Mouse (Mus musculus) forebrain, embryonic 11.5 days (tissue): Measurements from ENCODE around the gene Zfp36. TPM values are rescaled to one million over a fixed set of nuclear protein-coding genes. Genes with fewer than 3 reads are reported as not detected.

Experiments
- ATAC-seq: fragments of 200-750 bp; cut with Nextera tagmentation; replicated peaks from 2 replicates; pipeline ENCODE4 v1.8.0; 2017; ENCODE audit warnings: moderate TSS enrichment; ENCODE audit not compliant: low FRiP score
- DNase-seq: peaks from one replicate; pipeline ENCODE4 v3.0.0-alpha.2; 2017; ENCODE audit warnings: low spot score
- H3K27ac ChIP-seq: fragments of 300-500 bp; sonication (generic); 2 replicates; pipeline ENCODE4 v1.5.1; 2014; ENCODE audit warnings: low read depth, low read length
- H3K27me3 ChIP-seq: fragments of 300-500 bp; sonication (generic); 2 replicates; pipeline ENCODE4 v1.6.1; 2014; ENCODE audit warnings: mild to moderate bottlenecking, low read length, mixed read lengths; ENCODE audit not compliant: control insufficient read depth, insufficient read depth
- H3K36me3 ChIP-seq: fragments of 300-500 bp; sonication (generic); 2 replicates; pipeline ENCODE4 v1.6.1; 2014; ENCODE audit warnings: mild to moderate bottlenecking, low read length, moderate library complexity, mixed read lengths; ENCODE audit not compliant: control insufficient read depth, insufficient read depth
- H3K4me1 ChIP-seq: fragments of 300-500 bp; sonication (generic); replicated peaks from 2 replicates; pipeline ENCODE4 v1.6.1; 2014; ENCODE audit warnings: low read length, mixed read lengths; ENCODE audit not compliant: control insufficient read depth, insufficient read depth
- H3K4me2 ChIP-seq: fragments of 300-500 bp; sonication (generic); 2 replicates; pipeline ENCODE4 v1.6.1; 2014; ENCODE audit warnings: low read depth, mild to moderate bottlenecking, low read length, moderate library complexity, mixed read lengths; ENCODE audit not compliant: severe bottlenecking
- H3K4me3 ChIP-seq: fragments of 300-500 bp; sonication (generic); 2 replicates; pipeline ENCODE4 v1.5.1; 2014; ENCODE audit warnings: low read depth, low read length
- H3K9ac ChIP-seq: fragments of 300-500 bp; sonication (generic); 2 replicates; pipeline ENCODE4 v1.6.1; 2014; ENCODE audit warnings: low read length
- H3K9me3 ChIP-seq: fragments of 300-500 bp; sonication (generic); 2 replicates; pipeline ENCODE4 v1.6.1; 2016; ENCODE audit warnings: low read length, mixed read lengths; ENCODE audit not compliant: control insufficient read depth
- WGBS: fragments of 180-500 bp; shearing (Covaris S2); extraction: QIAGEN DNeasy Blood & Tissue Kit; methylation state at CpG from one replicate; pipeline ENCODE4 v1.1.7; 2014; 5-methylcytosine and 5-hydroxymethylcytosine counted together
- polyA plus RNA-seq: library from polyadenylated mRNA; unstranded; fragments of >200 nt; fragmentation: Nextera tagmentation; extraction: Ambion mirVana; gene quantifications from 2 replicates; pipeline ENCODE4 v1.2.1, GENCODE M21; 2014

Gene Zfp36
- polyA plus RNA-seq = 4.5 and 5.2 TPM in 2 replicates

GRCm38 (mm10) chr7:28380237-28381016 is at the start of gene Zfp36:
TSS of gene Zfp36 (minus strand) at chr7:28380253.
- peaks cover 31% of the 10 kb centered on the region for H3K4me1 ChIP-seq
- 57% methylated on average over 17 of the region's 17 CpGs for WGBS
- 0 out of 2 replicates have a peak, but pooled peaks cover 2% of the 10 kb centered on the region for H3K27me3 ChIP-seq
- H3K36me3 ChIP-seq = no peaks in the 10 kb centered on the region
- H3K9ac ChIP-seq = peak within 1 kb of the TSS; percentile 72
- peak within 1 kb of the TSS; percentile 78 for H3K4me2 ChIP-seq
- no peak for ATAC-seq
- DNase-seq = no peak
- no peaks in the 10 kb centered on the region for H3K9me3 ChIP-seq
- peak within 1 kb of the TSS; percentile 47 for H3K4me3 ChIP-seq
- peak within 1 kb of the TSS; percentile 66; the same call in 1 of the 2 replicates for H3K27ac ChIP-seq

DNA sequence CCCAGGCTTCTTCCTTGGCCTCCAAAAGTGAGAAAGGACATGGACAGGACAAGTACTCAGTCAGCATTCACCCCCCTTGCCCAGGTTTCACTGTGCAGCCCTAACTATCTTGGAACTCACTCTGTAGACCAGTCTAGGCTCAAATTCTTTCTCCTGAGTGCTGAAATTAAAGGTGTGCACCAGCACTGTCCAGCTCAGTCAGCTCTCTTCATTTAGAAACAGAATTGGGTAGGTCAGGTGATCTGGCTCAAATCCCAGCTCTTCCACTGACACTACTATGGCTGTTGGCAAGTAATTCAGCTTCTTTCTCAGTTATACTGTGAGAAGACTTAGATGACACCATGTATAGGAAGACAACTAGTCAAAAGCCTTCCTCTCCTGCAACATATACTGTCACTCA is 47.7 kb upstream of the Zfp36 start:
- H3K27ac ChIP-seq = no peak overlapping the region
- H3K36me3 ChIP-seq = peaks cover 7% of the 10 kb centered on the region; the same call in 1 of the 2 replicates
- no peak for ATAC-seq

DNA sequence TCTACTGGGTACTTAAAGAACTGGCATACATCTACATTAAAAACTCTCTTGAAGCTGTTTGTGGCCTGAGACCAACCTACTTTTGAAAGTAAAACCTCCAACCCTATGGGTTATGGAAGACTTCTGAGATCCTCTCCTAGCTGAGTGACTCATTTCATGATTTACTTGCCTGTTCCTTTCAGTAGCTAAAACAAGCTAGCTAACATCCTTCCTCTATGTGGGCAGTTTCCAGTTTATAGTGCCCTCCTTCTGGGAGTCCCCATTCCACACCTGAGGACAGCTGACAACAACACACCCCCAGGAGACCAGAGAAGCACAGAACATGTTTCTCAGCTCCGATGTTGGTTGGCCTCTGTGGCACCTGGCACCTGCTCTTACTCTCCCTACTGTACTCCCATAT is 43.0 kb upstream of the Zfp36 start:
- H3K4me2 ChIP-seq = no peak overlapping the region
- no peak overlapping the region for H3K27ac ChIP-seq
- no peaks in the 10 kb centered on the region for H3K9me3 ChIP-seq
- H3K27me3 ChIP-seq = no peaks in the 10 kb centered on the region
- ATAC-seq (no peak), DNase-seq (no peak)
- no peak overlapping the region for H3K4me3 ChIP-seq
- WGBS = 100% methylated on average over 1 of the region's 1 CpGs
- H3K36me3 ChIP-seq = peaks cover 14% of the 10 kb centered on the region; the same call in 1 of the 2 replicates
- H3K4me1 ChIP-seq = no peaks in the 10 kb centered on the region
- no peak overlapping the region for H3K9ac ChIP-seq

More for the DNA sequence above, 47.7 kb upstream of the Zfp36 start:
- Histone ChIP-seq H3K9me3 (no peaks in the 10 kb centered on the region), H3K4me2 (no peak overlapping the region), H3K4me3 (no peak overlapping the region), H3K27me3 (no peaks in the 10 kb centered on the region), H3K4me1 (no peaks in the 10 kb centered on the region), H3K9ac (no peak overlapping the region)
- DNase-seq = no peak

DNA sequence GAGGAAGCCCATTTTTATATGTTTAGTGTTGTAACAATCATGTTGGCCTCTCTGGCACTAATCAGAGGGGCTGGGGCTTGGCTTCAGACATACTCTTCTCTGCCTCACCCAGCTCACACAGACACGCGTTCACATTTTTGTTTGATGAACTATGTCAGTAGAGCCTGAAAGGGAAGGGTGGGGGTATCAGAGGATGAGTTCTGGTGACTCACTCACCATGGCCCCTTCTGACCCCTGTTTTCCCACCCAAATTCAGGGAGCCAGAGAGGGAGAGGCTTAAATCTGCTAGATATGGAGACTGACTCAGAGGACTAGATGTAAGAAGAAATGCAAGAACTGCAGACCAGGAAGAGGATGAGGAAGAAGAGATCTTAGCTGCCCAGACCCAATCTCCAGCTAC is 39.4 kb upstream of the Zfp36 start:
- DNase-seq (no peak), ATAC-seq (no peak)
- peaks cover 19% of the 10 kb centered on the region for H3K36me3 ChIP-seq
- no peak overlapping the region for H3K27ac ChIP-seq
- WGBS = 94% methylated on average over 2 of the region's 2 CpGs
- H3K4me3 ChIP-seq = no peak overlapping the region
- H3K4me1 ChIP-seq = no peaks in the 10 kb centered on the region
- no peaks in the 10 kb centered on the region for H3K9me3 ChIP-seq
- H3K9ac ChIP-seq = no peak overlapping the region
- no peaks in the 10 kb centered on the region for H3K27me3 ChIP-seq
- no peak overlapping the region for H3K4me2 ChIP-seq

DNA sequence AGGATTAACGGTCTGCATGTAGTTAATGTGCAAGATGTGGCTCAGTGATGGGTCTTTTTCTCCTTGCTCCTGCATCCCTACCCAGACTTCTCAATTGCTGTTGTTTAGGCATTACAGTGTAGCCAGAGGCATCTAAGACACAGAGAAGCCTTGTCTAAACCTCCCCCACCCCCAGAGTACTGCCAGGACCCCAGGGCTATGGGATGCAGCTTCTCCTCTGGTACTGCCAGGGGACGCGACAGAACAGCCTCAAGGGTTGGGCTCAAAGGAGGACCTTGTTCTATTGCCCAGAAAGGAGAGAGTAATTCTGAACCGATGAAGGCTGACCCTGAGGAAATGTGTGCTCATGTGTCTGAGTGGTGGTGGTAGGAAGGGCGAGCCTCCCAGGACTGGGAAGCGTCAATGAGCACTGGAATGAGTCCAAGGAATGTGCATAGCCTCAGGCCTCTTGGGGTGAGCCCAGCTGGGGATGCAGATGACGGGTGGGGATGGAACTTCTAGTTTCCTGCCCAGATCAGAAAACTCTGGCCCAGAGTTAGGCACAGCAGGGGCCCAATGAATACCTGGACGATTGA is 38.1 kb upstream of the Zfp36 start:
- ATAC-seq (no peak), DNase-seq (no peak)
- Histone ChIP-seq H3K4me3 (no peak overlapping the region), H3K27ac (no peak overlapping the region), H3K9me3 (no peaks in the 10 kb centered on the region), H3K27me3 (no peaks in the 10 kb centered on the region), H3K36me3 (peaks cover 19% of the 10 kb centered on the region), H3K4me1 (no peaks in the 10 kb centered on the region), H3K9ac (no peak overlapping the region), H3K4me2 (no peak overlapping the region)
- WGBS = 89% methylated on average over 8 of the region's 8 CpGs

- Histone ChIP-seq H3K9me3 (no peaks in the 10 kb centered on the region), H3K27ac (no peak overlapping the region), H3K27me3 (no peaks in the 10 kb centered on the region), H3K4me1 (no peaks in the 10 kb centered on the region), H3K36me3 (peaks cover 17% of the 10 kb centered on the region), H3K4me2 (no peak overlapping the region), H3K9ac (no peak overlapping the region), H3K4me3 (no peak overlapping the region)
- DNase-seq = no peak
- no peak for ATAC-seq
Measured at GRCm38 (mm10) chr7:28417368-28417767, 37.3 kb upstream of the Zfp36 start.

GRCm38 (mm10) chr7:28412826-28413225 is 32.8 kb upstream of the Zfp36 start:
- DNase-seq (no peak), ATAC-seq (no peak)
- H3K27ac ChIP-seq = no peak overlapping the region
- H3K4me2 ChIP-seq = no peak overlapping the region
- no peaks in the 10 kb centered on the region for H3K27me3 ChIP-seq
- WGBS = 88% methylated on average over 4 of the region's 4 CpGs
- peaks cover 16% of the 10 kb centered on the region for H3K36me3 ChIP-seq
- no peaks in the 10 kb centered on the region for H3K4me1 ChIP-seq
- H3K9me3 ChIP-seq = no peaks in the 10 kb centered on the region
- no peak overlapping the region for H3K9ac ChIP-seq
- H3K4me3 ChIP-seq = no peak overlapping the region

GRCm38 (mm10) chr7:28410841-28411475 is 30.9 kb upstream of the Zfp36 start:
- H3K9ac ChIP-seq = no peak overlapping the region
- DNase-seq (no peak), ATAC-seq (no peak)
- H3K27me3 ChIP-seq = no peaks in the 10 kb centered on the region
- H3K36me3 ChIP-seq = peaks cover 14% of the 10 kb centered on the region
- 95% methylated on average over 3 of the region's 3 CpGs for WGBS
- no peaks in the 10 kb centered on the region for H3K4me1 ChIP-seq
- no peak overlapping the region for H3K4me2 ChIP-seq
- no peak overlapping the region for H3K27ac ChIP-seq
- H3K4me3 ChIP-seq = no peak overlapping the region
- no peaks in the 10 kb centered on the region for H3K9me3 ChIP-seq
